Mouse (Mus musculus) small intestine, adult 2 months (tissue): ENCODE data around the gene Rps3. TPM values are rescaled to one million over a fixed set of nuclear protein-coding genes. Genes with fewer than 3 reads are reported as not detected.

ENCODE experiments used
- H3K27ac ChIP-seq: fragments of 200-500 bp; 2 replicates; pipeline ENCODE4 v1.5.1; 2012; ENCODE audit warnings: low read depth, low read length, control low read depth, inconsistent platforms; ENCODE audit not compliant: insufficient read depth
- H3K27me3 ChIP-seq: fragments of 200-500 bp; 2 replicates; pipeline ENCODE4 v1.6.1; 2012; ENCODE audit warnings: mild to moderate bottlenecking, moderate library complexity, low read length, inconsistent platforms; ENCODE audit not compliant: control insufficient read depth, insufficient read depth
- H3K36me3 ChIP-seq: fragments of 200-500 bp; 2 replicates; pipeline ENCODE4 v1.6.1; 2012; ENCODE audit warnings: mild to moderate bottlenecking, low read length, control low read depth, inconsistent platforms; ENCODE audit not compliant: control insufficient read depth, insufficient read depth
- H3K4me1 ChIP-seq: fragments of 200-500 bp; 2 replicates; pipeline ENCODE4 v1.6.1; 2012; ENCODE audit warnings: low read length, inconsistent platforms, mixed read lengths; ENCODE audit not compliant: control insufficient read depth, insufficient read depth, insufficient read length
- H3K4me3 ChIP-seq: fragments of 200-500 bp; 2 replicates; pipeline ENCODE4 v1.5.1; 2012; ENCODE audit warnings: low read depth, mild to moderate bottlenecking, control low read depth, inconsistent platforms, low read length, moderate library complexity
- CTCF ChIP-seq: fragments of 200-500 bp; IDR thresholded peaks from 2 replicates; pipeline ENCODE4 v1.5.1; 2012; ENCODE audit warnings: low read depth, mild to moderate bottlenecking, control low read depth, inconsistent platforms, low read length, moderate library complexity, mixed read lengths; ENCODE audit not compliant: insufficient replicate concordance, insufficient read length; ENCODE audit errors: extremely low read depth
- POLR2A ChIP-seq: fragments of 200-500 bp; IDR thresholded peaks from 2 replicates; pipeline ENCODE4 v1.6.1; 2012; ENCODE audit warnings: low read depth, mild to moderate bottlenecking, control low read depth, inconsistent platforms, low read length, moderate library complexity
- WGBS: fragments of 180-500 bp; shearing (Covaris S2); methylation state at CpG from one replicate; pipeline ENCODE4 v1.1.7; 2018; 5-methylcytosine and 5-hydroxymethylcytosine counted together
- polyA plus RNA-seq: library from polyadenylated mRNA; depleted of rRNA; stranded (reverse); fragments of >200 nt; gene quantifications from 2 replicates; pipeline ENCODE4 v1.2.3, GENCODE M21; 2012; rRNA removed

Gene Rps3
- polyA plus RNA-seq, 1 experiment, result 203 TPM

GRCm38 (mm10) chr7:99430246-99430645 lies 53.3 kb downstream of the Rps3 start:
- no peak overlapping the region for H3K4me3 ChIP-seq
- no peak overlapping the region for H3K27ac ChIP-seq
- TF ChIP-seq CTCF (no peak), POLR2A (no peak)
- 86% methylated on average over 11 of the region's 11 CpGs for WGBS
- no peaks in the 10 kb centered on the region for H3K36me3 ChIP-seq
- H3K27me3 ChIP-seq, result no peaks in the 10 kb centered on the region
- H3K4me1 ChIP-seq, result peaks cover 20% of the 10 kb centered on the region

- Histone ChIP-seq H3K4me3 (no peak overlapping the region), H3K27me3 (no peaks in the 10 kb centered on the region), H3K36me3 (no peaks in the 10 kb centered on the region), H3K27ac (no peak overlapping the region), H3K4me1 (peaks cover 17% of the 10 kb centered on the region)
- no peak for TF ChIP-seq CTCF
- TF ChIP-seq POLR2A, result no peak
- 70% methylated on average over 6 of the region's 6 CpGs for WGBS
Measured at GRCm38 (mm10) chr7:99429786-99430185, 53.8 kb downstream of the Rps3 start.

- no peak overlapping the region for H3K27ac ChIP-seq
- TF ChIP-seq CTCF, result no peak
- no peak for TF ChIP-seq POLR2A
- H3K27me3 ChIP-seq, result no peaks in the 10 kb centered on the region
- peaks cover 8% of the 10 kb centered on the region for H3K4me1 ChIP-seq
- WGBS, result 69% methylated on average over 5 of the region's 5 CpGs
- no peaks in the 10 kb centered on the region for H3K36me3 ChIP-seq
- H3K4me3 ChIP-seq, result no peak overlapping the region
Measured at GRCm38 (mm10) chr7:99428836-99429235, 54.7 kb downstream of the Rps3 start.

- no peaks in the 10 kb centered on the region for H3K36me3 ChIP-seq
- TF ChIP-seq CTCF, result no peak
- no peak for TF ChIP-seq POLR2A
- H3K27ac ChIP-seq, result no peak overlapping the region
- H3K4me3 ChIP-seq, result no peak overlapping the region
- H3K27me3 ChIP-seq, result no peaks in the 10 kb centered on the region
- H3K4me1 ChIP-seq, result peaks cover 8% of the 10 kb centered on the region
- WGBS, result 96% methylated on average over 3 of the region's 3 CpGs
Measured at GRCm38 (mm10) chr7:99427987-99428386, 55.6 kb downstream of the Rps3 start.

Other genes with a start within 250 kb of the Rps3 start
- 377 and 652 TPM in 2 replicates for gene Mogat2, start 245.1 kb downstream of the Rps3 start, polyA plus RNA-seq
- 1.1 and 1.2 TPM in 2 replicates for gene Map6, start 216.3 kb downstream of the Rps3 start, polyA plus RNA-seq
- 87.6 and 89.7 TPM in 2 replicates for gene Serpinh1, start 130.5 kb downstream of the Rps3 start, polyA plus RNA-seq
- gene Gdpd5, start 102.3 kb downstream of the Rps3 start, polyA plus RNA-seq, result 16.0 and 16.6 TPM in 2 replicates
- 0.13 and 0.27 TPM in 2 replicates for gene Klhl35, start 17.7 kb downstream of the Rps3 start, polyA plus RNA-seq
- 34.3 and 66.7 TPM in 2 replicates for gene Arrb1, start 51.7 kb upstream of the Rps3 start, polyA plus RNA-seq
- 2.7 and 2.8 TPM in 2 replicates for gene Tpbgl, start 143.4 kb upstream of the Rps3 start, polyA plus RNA-seq
- 19.3 and 28.3 TPM in 2 replicates for gene Slco2b1, start 227.6 kb upstream of the Rps3 start, polyA plus RNA-seq
- not detected in 2 replicates for gene Olfr520, start 246.5 kb upstream of the Rps3 start, polyA plus RNA-seq